Mouse (Mus musculus): Measurements from ENCODE around the gene Rptor. TPM values are rescaled to one million over a fixed set of nuclear protein-coding genes. Genes with fewer than 3 reads are reported as not detected.

Gene Rptor
- polyA plus RNA-seq, 1 experiment from 2014 or later = 3.1 TPM

DNA sequence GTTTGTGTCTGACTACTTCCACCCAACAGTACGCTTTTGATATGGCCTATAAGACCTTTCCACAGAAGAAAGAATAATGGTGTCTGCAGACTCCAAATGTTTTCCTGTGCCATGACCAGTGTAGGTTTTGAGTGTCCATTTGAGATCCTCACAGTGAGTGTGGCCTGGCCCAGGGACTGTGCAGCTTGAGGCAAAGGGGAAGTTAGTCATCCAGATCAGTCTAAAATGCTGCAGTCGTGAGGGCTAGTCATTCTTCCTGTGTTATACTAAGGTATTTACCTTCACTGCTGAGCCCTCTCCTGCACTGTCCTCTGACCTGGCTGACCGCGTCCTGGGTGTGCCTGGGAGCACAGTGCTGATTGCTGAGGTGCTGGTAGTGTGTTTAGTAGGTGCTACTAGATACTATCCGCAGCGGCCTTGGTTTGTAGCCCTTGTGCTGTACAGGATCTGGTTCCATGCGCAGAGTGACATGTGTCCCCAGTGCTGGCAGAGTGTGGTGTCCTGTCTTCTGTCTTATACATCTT, 211.4 kb downstream of the Rptor start:
- no peaks in the 10 kb centered on the region for H3K4me1 ChIP-seq (ENCODE audit: insufficient read depth)

DNA sequence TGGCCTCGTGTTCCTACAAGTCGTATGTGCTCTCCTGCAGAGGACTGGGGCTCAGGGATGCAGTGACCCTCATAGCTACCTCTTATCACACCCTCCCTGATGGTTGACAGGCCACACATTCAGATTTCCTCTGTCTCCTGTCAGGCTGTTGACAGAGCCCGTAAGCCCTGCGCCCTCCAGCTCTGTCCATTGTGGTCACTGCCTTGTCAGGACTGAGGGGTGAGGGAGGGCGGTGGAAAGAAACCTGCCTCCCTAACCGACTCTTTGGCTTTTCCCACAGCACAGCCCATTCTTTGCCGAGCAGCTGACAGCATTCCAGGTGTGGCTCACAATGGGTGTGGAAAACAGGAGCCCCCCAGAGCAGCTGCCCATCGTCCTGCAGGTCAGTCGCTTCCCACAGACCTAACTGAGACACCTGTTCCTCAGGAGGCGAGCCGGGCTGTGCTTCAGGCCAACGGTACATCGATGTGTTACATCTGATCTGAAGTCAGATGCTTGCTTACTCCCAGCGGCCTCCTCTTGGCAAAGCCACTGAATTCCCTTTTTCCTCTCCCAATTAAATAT, 214.2 kb downstream of the Rptor start:
- WGBS (ENCODE audit: insufficient replicate concordance) = 76% methylated on average over 14 of the region's 14 CpGs
- no peak overlapping the region for H3K9ac ChIP-seq (replicated peaks)
- peaks cover 22% of the 10 kb centered on the region; the same call in 1 of the 2 replicates for H3K36me3 ChIP-seq (replicated peaks; ENCODE audit: insufficient read depth, low read length)
- H3K27ac ChIP-seq (ENCODE audit: low read depth) = no peak overlapping the region
- no peaks in the 10 kb centered on the region for H3K4me1 ChIP-seq (ENCODE audit: insufficient read depth)
- no peaks in the 10 kb centered on the region for H3K9me3 ChIP-seq (ENCODE audit: low read length)
- H3K4me2 ChIP-seq (ENCODE audit: low read depth, low read length) = no peak overlapping the region
- TF ChIP-seq EP300 (IDR thresholded peaks at IDR 0.05; ENCODE audit: low read depth) = no peak
- TF ChIP-seq CTCF (IDR thresholded peaks at IDR 0.05; ENCODE audit: low read depth) = no peak
- no peaks in the 10 kb centered on the region for H3K27me3 ChIP-seq (ENCODE audit: insufficient read depth, low read length)
- DNase-seq (no peak), ATAC-seq (no peak)
- no peak overlapping the region for H3K4me3 ChIP-seq (ENCODE audit: low read depth, low read length)

More for the DNA sequence above, 211.4 kb downstream of the Rptor start:
- no peak overlapping the region for H3K4me2 ChIP-seq (ENCODE audit: low read depth, low read length)
- H3K27me3 ChIP-seq (ENCODE audit: insufficient read depth, low read length) = no peaks in the 10 kb centered on the region
- 71% methylated on average over 7 of the region's 7 CpGs for WGBS (ENCODE audit: insufficient replicate concordance)
- H3K27ac ChIP-seq (ENCODE audit: low read depth) = no peak overlapping the region
- TF ChIP-seq EP300 (IDR thresholded peaks at IDR 0.05; ENCODE audit: low read depth) = no peak
- no peak for TF ChIP-seq CTCF (IDR thresholded peaks at IDR 0.05; ENCODE audit: low read depth)
- no peak overlapping the region for H3K4me3 ChIP-seq (ENCODE audit: low read depth, low read length)
- H3K36me3 ChIP-seq (replicated peaks; ENCODE audit: insufficient read depth, low read length) = peaks cover 16% of the 10 kb centered on the region; the same call in 1 of the 2 replicates
- DNase-seq (no peak), ATAC-seq (no peak)
- H3K9ac ChIP-seq (replicated peaks) = no peak overlapping the region
- H3K9me3 ChIP-seq (ENCODE audit: low read length) = no peaks in the 10 kb centered on the region

DNA sequence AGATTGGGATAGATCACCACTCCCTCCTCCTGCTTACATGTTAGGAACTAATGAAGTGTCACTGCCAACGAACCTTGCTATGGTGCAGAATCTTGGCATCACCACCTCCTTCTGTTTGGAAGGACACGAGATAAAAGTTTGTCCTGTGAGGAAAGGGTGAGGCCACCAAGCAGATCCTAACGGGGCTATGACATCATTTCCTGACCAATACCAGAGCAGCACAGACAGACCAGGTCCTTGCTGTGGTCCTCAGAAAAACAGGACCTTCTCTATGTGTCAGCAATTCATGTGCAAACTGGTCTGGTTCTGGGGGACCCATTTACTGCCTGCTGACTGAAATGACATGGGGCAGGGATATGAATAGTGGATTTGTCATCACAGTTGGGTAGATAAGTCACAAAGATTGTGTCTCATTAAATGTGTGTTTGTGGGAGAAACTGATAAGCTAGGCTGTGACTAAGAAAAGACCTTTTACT, 214.7 kb downstream of the Rptor start:
- Histone ChIP-seq H3K9me3 (ENCODE audit: low read length) (no peaks in the 10 kb centered on the region), H3K4me3 (ENCODE audit: low read depth, low read length) (no peak overlapping the region), H3K4me1 (ENCODE audit: insufficient read depth) (no peaks in the 10 kb centered on the region), H3K27ac (ENCODE audit: low read depth) (no peak overlapping the region), H3K9ac (replicated peaks) (no peak overlapping the region), H3K36me3 (replicated peaks; ENCODE audit: insufficient read depth, low read length) (peaks cover 17% of the 10 kb centered on the region), H3K27me3 (ENCODE audit: insufficient read depth, low read length) (no peaks in the 10 kb centered on the region), H3K4me2 (ENCODE audit: low read depth, low read length) (no peak overlapping the region)
- DNase-seq (no peak), ATAC-seq (no peak)
- WGBS (ENCODE audit: insufficient replicate concordance) = 43% methylated on average over 3 of the region's 3 CpGs
- no peak for TF ChIP-seq EP300 (IDR thresholded peaks at IDR 0.05; ENCODE audit: low read depth)
- no peak for TF ChIP-seq CTCF (IDR thresholded peaks at IDR 0.05; ENCODE audit: low read depth)

DNA sequence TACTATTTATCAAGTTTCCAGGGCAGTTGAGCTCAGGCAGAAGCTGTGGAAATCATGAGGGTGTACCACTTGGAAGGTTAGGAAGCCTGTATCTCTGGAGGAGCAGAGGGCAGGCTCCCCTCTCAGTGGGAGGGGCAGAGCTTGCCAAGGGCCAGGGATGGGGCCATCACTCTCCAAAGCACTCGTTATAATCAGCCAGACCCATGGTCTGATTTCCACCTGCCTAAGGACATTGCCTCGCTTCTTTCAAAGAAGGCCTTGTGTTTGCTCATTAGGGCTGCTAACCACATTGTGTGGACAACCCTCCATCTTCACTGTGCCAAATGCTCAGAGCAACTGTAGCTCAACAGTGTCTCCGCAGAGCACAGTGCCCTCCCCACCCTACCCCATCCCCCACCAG, 215.2 kb downstream of the Rptor start:
- 71% methylated on average over 3 of the region's 3 CpGs for WGBS (ENCODE audit: insufficient replicate concordance)
- H3K36me3 ChIP-seq (replicated peaks; ENCODE audit: insufficient read depth, low read length) = peaks cover 20% of the 10 kb centered on the region
- H3K27me3 ChIP-seq (ENCODE audit: insufficient read depth, low read length) = no peaks in the 10 kb centered on the region
- H3K4me2 ChIP-seq (ENCODE audit: low read depth, low read length) = no peak overlapping the region
- ATAC-seq (no peak), DNase-seq (no peak)
- H3K9ac ChIP-seq (replicated peaks) = no peak overlapping the region
- TF ChIP-seq CTCF (IDR thresholded peaks at IDR 0.05; ENCODE audit: low read depth) (no peak), EP300 (IDR thresholded peaks at IDR 0.05; ENCODE audit: low read depth) (no peak)
- no peak overlapping the region for H3K4me3 ChIP-seq (ENCODE audit: low read depth, low read length)
- H3K9me3 ChIP-seq (ENCODE audit: low read length) = no peaks in the 10 kb centered on the region
- no peak overlapping the region for H3K27ac ChIP-seq (ENCODE audit: low read depth)
- H3K4me1 ChIP-seq (ENCODE audit: insufficient read depth) = no peaks in the 10 kb centered on the region

DNA sequence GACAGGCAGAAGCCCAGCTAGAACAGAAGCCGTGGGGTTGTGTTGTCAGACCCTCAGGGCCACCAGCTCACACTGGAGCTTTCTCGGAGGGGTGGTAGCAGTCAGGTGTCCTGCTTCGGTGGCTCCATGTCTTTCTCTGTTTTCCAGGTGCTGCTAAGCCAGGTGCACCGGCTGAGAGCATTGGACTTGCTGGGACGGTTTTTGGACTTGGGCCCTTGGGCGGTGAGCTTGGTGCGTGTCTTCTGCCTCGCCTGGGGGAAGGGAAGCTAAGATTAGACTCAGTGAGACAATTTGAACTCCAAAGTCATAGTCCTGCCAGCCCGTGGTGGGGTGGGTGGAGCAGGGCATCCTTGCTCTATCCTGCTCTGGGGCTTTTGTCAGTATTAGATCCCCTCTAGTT, 218.8 kb downstream of the Rptor start:
- DNase-seq = no peak
- no peak overlapping the region for H3K4me3 ChIP-seq (ENCODE audit: low read depth, low read length)
- H3K27me3 ChIP-seq (ENCODE audit: insufficient read depth, low read length) = no peaks in the 10 kb centered on the region
- no peaks in the 10 kb centered on the region for H3K4me1 ChIP-seq (ENCODE audit: insufficient read depth)
- no peaks in the 10 kb centered on the region for H3K9me3 ChIP-seq (ENCODE audit: low read length)
- peaks cover 25% of the 10 kb centered on the region for H3K36me3 ChIP-seq (replicated peaks; ENCODE audit: insufficient read depth, low read length)
- WGBS (ENCODE audit: insufficient replicate concordance) = 83% methylated on average over 9 of the region's 9 CpGs
- no peak overlapping the region for H3K27ac ChIP-seq (ENCODE audit: low read depth)
- ATAC-seq = no peak
- H3K4me2 ChIP-seq (ENCODE audit: low read depth, low read length) = no peak overlapping the region
- no peak for TF ChIP-seq CTCF (IDR thresholded peaks at IDR 0.05; ENCODE audit: low read depth)
- no peak for TF ChIP-seq EP300 (IDR thresholded peaks at IDR 0.05; ENCODE audit: low read depth)
- no peak overlapping the region for H3K9ac ChIP-seq (replicated peaks)

DNA sequence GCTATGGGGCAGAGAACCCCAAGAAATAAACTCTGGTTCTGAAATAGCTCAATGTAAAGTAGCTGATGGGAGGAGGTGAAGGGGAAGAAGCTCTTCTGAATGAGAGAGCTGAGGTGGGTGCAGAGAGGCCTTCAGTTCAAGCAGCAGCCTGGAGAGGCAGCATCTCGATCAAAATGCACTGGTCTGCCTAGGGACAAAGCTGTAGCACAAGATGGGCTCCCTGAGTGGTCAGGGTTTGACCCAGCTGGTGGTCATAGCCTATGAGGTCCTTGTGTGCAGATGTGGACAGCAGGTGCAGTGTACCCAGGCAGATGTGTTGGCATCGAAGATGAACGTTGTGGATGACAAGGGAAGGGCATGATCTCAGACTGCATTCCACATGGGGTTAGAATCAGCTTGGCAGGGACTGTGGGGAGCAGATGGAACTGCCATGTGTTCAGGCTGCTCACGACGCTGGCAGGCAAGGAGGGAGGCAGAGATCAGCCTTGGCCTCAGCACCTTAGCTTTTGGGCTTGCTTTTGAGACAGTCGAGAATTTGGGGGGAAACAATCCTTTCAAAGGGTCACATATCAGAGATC, 221.5 kb downstream of the Rptor start:
- no peak for TF ChIP-seq EP300 (IDR thresholded peaks at IDR 0.05; ENCODE audit: low read depth)
- no peak for TF ChIP-seq CTCF (IDR thresholded peaks at IDR 0.05; ENCODE audit: low read depth)
- 82% methylated on average over 6 of the region's 6 CpGs for WGBS (ENCODE audit: insufficient replicate concordance)
- Histone ChIP-seq H3K4me3 (ENCODE audit: low read depth, low read length) (no peak overlapping the region), H3K36me3 (replicated peaks; ENCODE audit: insufficient read depth, low read length) (peaks cover 18% of the 10 kb centered on the region), H3K27ac (ENCODE audit: low read depth) (no peak overlapping the region), H3K27me3 (ENCODE audit: insufficient read depth, low read length) (no peaks in the 10 kb centered on the region), H3K9me3 (ENCODE audit: low read length) (no peaks in the 10 kb centered on the region), H3K4me1 (ENCODE audit: insufficient read depth) (no peaks in the 10 kb centered on the region), H3K4me2 (ENCODE audit: low read depth, low read length) (no peak overlapping the region), H3K9ac (replicated peaks) (no peak overlapping the region)
- no peak for DNase-seq
- ATAC-seq = no peak

Data from liver, postnatal 0 days (tissue).